In the genomic region with DNA sequence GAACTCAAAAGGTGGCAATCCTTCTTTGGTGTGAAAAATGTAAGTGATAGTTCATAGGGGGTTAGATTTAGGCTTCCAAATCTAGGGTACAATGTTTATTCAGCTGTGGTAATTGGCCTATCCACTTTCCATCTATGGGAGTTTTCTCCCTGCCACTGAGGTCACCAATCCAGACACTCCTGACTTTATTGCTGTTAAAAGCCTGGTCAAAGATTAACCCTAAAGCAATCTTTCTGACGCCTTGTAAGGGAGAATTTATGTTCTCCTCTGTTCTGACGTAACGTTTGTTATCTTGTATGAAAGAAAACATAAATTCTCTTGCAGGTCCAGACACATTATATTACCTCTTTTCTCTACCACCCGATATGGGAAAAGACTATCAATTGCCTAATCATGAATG, we compare ENCODE assay signal across 35 mouse cellular contexts. TPM values are rescaled to one million over a fixed set of nuclear protein-coding genes. Genes with fewer than 3 reads are reported as not detected.
"Had no signal": no experiment of that assay in that cellular context is flagged by ENCODE, and none has a peak within 500 bp of the region (broad histone marks: within the 10 kb centered on the region; RNA-seq: fewer than 3 reads in every experiment).

No protein-coding gene starts in this region.

- H3K27ac ChIP-seq: heart, adult 2 months; heart, embryonic 13.5 days; heart, embryonic 15.5 days; hindbrain, embryonic 13.5 days; hindbrain, embryonic 15.5 days; hindbrain, postnatal 0 days; kidney, embryonic 15.5 days; kidney, postnatal 0 days; layer of hippocampus, adult 2 months; left cerebral cortex, adult 2 months; limb, embryonic 10.5 days; limb, embryonic 12.5 days; liver, embryonic 13.5 days; liver, embryonic 15.5 days had no signal

- H3K4me2 ChIP-seq: heart, embryonic 11.5 days; heart, embryonic 13.5 days; heart, embryonic 15.5 days; hindbrain, embryonic 13.5 days; hindbrain, embryonic 15.5 days; kidney, embryonic 15.5 days; limb, embryonic 12.5 days; liver, embryonic 11.5 days; liver, embryonic 13.5 days; liver, embryonic 15.5 days had no signal

- H3K4me3 ChIP-seq: heart, adult 2 months; heart, embryonic 13.5 days; heart, embryonic 15.5 days; hindbrain, embryonic 13.5 days; hindbrain, embryonic 15.5 days; kidney, embryonic 15.5 days; layer of hippocampus, adult 2 months; left cerebral cortex, adult 2 months; limb, embryonic 10.5 days; limb, embryonic 12.5 days; liver, embryonic 13.5 days; liver, embryonic 15.5 days had no signal

- ATAC-seq: hindbrain, postnatal 0 days; liver, postnatal 0 days had no signal

- DNase-seq: gastrocnemius, postnatal 14 days; gastrocnemius, postnatal 36 days; heart, adult 11 months; heart, adult 2 months; heart, postnatal 14 days; heart, postnatal 36 days; kidney, adult 11 months; kidney, adult 8-10 months; kidney, postnatal 25 days; liver; liver, embryonic 13.5 days; liver, postnatal 0 days had no signal

- H3K27me3 ChIP-seq: heart, embryonic 13.5 days; heart, embryonic 15.5 days; hindbrain, embryonic 13.5 days; hindbrain, embryonic 15.5 days; kidney, embryonic 15.5 days; limb, embryonic 12.5 days; liver, embryonic 13.5 days; liver, embryonic 15.5 days had no signal

- H3K9me3 ChIP-seq: heart, embryonic 15.5 days; hindbrain, embryonic 13.5 days; hindbrain, embryonic 15.5 days; kidney, embryonic 15.5 days; limb, embryonic 10.5 days; limb, embryonic 12.5 days; liver, embryonic 13.5 days; liver, embryonic 15.5 days had no signal

- H3K9ac ChIP-seq: heart, embryonic 13.5 days; heart, embryonic 15.5 days; hindbrain, embryonic 13.5 days; hindbrain, embryonic 15.5 days; kidney, embryonic 15.5 days; limb, embryonic 12.5 days; liver, embryonic 13.5 days; liver, embryonic 15.5 days; liver, postnatal 0 days had no signal

- H3K4me1 ChIP-seq: heart, embryonic 13.5 days; heart, embryonic 15.5 days; hindbrain, embryonic 13.5 days; hindbrain, embryonic 15.5 days; kidney, embryonic 15.5 days; limb, embryonic 10.5 days; limb, embryonic 12.5 days; liver, embryonic 13.5 days; liver, embryonic 15.5 days had no signal

- H3K36me3 ChIP-seq: heart, embryonic 13.5 days; heart, embryonic 15.5 days; hindbrain, embryonic 13.5 days; hindbrain, embryonic 15.5 days; kidney, embryonic 15.5 days; limb, embryonic 10.5 days; limb, embryonic 12.5 days; liver, embryonic 13.5 days; liver, embryonic 15.5 days had no signal

RNA-seq across cellular contexts. Expression of gene Cldn34b2, which starts 47.4 kb away (rescaled TPM):
- total RNA-seq: gastrocnemius, adult 18-20 months; gastrocnemius, adult 8-10 months; gastrocnemius, postnatal 14 days; gastrocnemius, postnatal 36 days; heart, adult 2 months; heart, postnatal 14 days; heart, postnatal 36 days; hematopoietic stem cell, adult 5-6 weeks; hindbrain, postnatal 0 days; layer of hippocampus, adult 2 months; layer of hippocampus, postnatal 10 days; layer of hippocampus, postnatal 25 days; left cerebral cortex, adult 2 months; left cerebral cortex, postnatal 25 days had no signal
- polyA plus RNA-seq: heart, adult 2 months; heart, embryonic 11.5 days; heart, embryonic 13.5 days; heart, embryonic 15.5 days; heart, postnatal 0 days; hindbrain, embryonic 11.5 days; hindbrain, embryonic 13.5 days; hindbrain, embryonic 15.5 days; hindbrain, postnatal 0 days; kidney, embryonic 15.5 days; kidney, postnatal 0 days; limb, embryonic 10.5 days; limb, embryonic 12.5 days; limb, embryonic 14.5 days; liver, embryonic 11.5 days; liver, embryonic 13.5 days; liver, embryonic 15.5 days; liver, postnatal 0 days had no signal
